Mouse (Mus musculus) ES-E14 (cell line): ENCODE measurements at regions not wholly inside any gene's neighbourhood (a gene's known extent, or its start where the extent isn't known, plus 50 kb on each side); places are given as distances from the start of the nearest gene placed in this dataset.

Source experiments
- DNase-seq: peaks from one replicate; pipeline ENCODE4 v3.0.0-alpha.2; 2013; ENCODE audit warnings: low read depth, low spot score
- H3K27ac ChIP-seq: 2 replicates; pipeline ENCODE4 v1.5.1; 2012; ENCODE audit warnings: low read depth, mild to moderate bottlenecking, low read length, moderate library complexity, mixed read lengths; ENCODE audit not compliant: poor library complexity, insufficient read depth, severe bottlenecking
- H3K36me3 ChIP-seq: 2 replicates; pipeline ENCODE4 v1.6.1; 2012; ENCODE audit warnings: mild to moderate bottlenecking, low read length, moderate library complexity, mixed read lengths; ENCODE audit not compliant: control insufficient read depth, poor library complexity, insufficient read depth, severe bottlenecking
- H3K4me1 ChIP-seq, 2 experiments: fragments of 150-350 bp in 1 of 2; sonication (generic) in 1 of 2; 2 replicates each; pipeline ENCODE4 v1.6.1; 2012; ENCODE audit warnings: low read length in 2 of 2, mild to moderate bottlenecking in 1 of 2, mixed read lengths in 1 of 2; ENCODE audit not compliant: control insufficient read depth in 2 of 2, insufficient read depth in 2 of 2, poor library complexity in 1 of 2
- H3K4me3 ChIP-seq, 2 experiments: fragments of 150-350 bp in 1 of 2; sonication (generic) in 1 of 2; 2 replicates each; pipeline ENCODE4 v1.5.1; 2012; ENCODE audit warnings: low read length in 2 of 2, low read depth in 1 of 2, mild to moderate bottlenecking in 1 of 2, mixed read lengths in 1 of 2; ENCODE audit not compliant: insufficient read depth in 1 of 2, poor library complexity in 1 of 2, severe bottlenecking in 1 of 2
- H3K9ac ChIP-seq: 2 replicates; pipeline ENCODE4 v1.6.1; 2012; ENCODE audit warnings: low read depth, mild to moderate bottlenecking, low read length, mixed read lengths; ENCODE audit not compliant: poor library complexity, insufficient read depth, severe bottlenecking
- H3K9me3 ChIP-seq: fragments of 150-350 bp; sonication (generic); 2 replicates; pipeline ENCODE4 v1.6.1; 2012; ENCODE audit warnings: low read depth, mild to moderate bottlenecking, low read length; ENCODE audit not compliant: control insufficient read depth, insufficient read depth
- CHD2 ChIP-seq: IDR thresholded peaks from 2 replicates; pipeline ENCODE4 v1.6.1; 2014; ENCODE audit warnings: mild to moderate bottlenecking, low read depth, low read length, inconsistent platforms
- HCFC1 ChIP-seq: IDR thresholded peaks from 2 replicates; pipeline ENCODE4 v1.6.1; 2012; ENCODE audit warnings: low read length, inconsistent platforms, borderline replicate concordance; ENCODE audit not compliant: insufficient read depth
- MAFK ChIP-seq: IDR thresholded peaks from 2 replicates; pipeline ENCODE4 v1.6.1; 2014; ENCODE audit warnings: mild to moderate bottlenecking, low read depth, low read length, inconsistent platforms; ENCODE audit not compliant: insufficient read depth
- ZC3H11A ChIP-seq: IDR thresholded peaks from 2 replicates; pipeline ENCODE4 v1.6.1; 2012; ENCODE audit warnings: low read depth, mild to moderate bottlenecking, inconsistent platforms, low read length, borderline replicate concordance
- ZNF384 ChIP-seq: IDR thresholded peaks from 2 replicates; pipeline ENCODE4 v1.6.1; 2012; ENCODE audit warnings: low read depth, low read length, inconsistent platforms
- in situ Hi-C, 2 experiments: fragments of 600-800 bp; cut with MboI; formaldehyde crosslinking; loops; one replicate each; pipeline ENCODE4 v1.15.1; 2025; ENCODE audit warnings: low sequenced_read_pairs in 2 of 2, inconsistent platforms in 1 of 2; ENCODE audit not compliant: unreplicated experiment in 2 of 2

DNA sequence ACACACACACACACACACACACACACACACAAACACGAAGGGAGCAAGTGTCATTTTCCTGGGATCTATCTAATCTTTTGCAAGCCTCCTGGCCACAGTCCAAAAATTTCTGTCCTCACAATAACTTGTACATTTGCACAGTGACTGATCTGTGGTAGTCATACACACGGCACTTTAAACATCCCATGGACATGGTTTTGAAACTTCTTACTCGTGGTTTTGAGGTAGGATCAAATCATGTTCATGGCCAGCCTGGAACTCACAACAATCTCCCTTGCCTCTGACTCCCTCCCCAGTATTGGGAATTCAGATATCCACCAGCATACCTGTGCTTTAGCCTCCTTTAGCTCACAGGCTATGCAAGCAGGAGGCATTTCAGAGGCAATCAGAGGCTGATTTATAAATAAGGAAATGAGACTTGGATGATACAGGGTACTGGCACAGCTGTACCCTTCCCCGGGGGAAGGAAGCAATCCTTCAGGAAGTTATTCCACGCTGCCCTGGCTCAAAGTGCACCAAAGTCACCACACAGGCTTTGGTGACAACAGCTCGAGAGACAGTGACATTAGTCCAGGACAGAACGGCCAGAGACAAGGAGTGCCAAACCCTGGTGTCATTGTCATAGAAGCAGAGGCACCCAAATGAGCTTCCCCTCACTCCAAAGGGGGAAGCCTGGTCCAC, 52.1 kb upstream of the Klf3 start:
- Histone ChIP-seq H3K4me3 (no peak overlapping the region), H3K9me3 (no peaks in the 10 kb centered on the region), H3K27ac (no peak overlapping the region), H3K9ac (no peak overlapping the region), H3K36me3 (no peaks in the 10 kb centered on the region), H3K4me1 (peaks cover 4 to 8% of the 10 kb centered on the region in 2 experiments; a peak in 2 of 4 replicates)
- in situ Hi-C loops: no loop called here
- TF ChIP-seq ZC3H11A (no peak), ZNF384 (no peak), MAFK (no peak), CHD2 (no peak), HCFC1 (no peak)
- no peak for DNase-seq

DNA sequence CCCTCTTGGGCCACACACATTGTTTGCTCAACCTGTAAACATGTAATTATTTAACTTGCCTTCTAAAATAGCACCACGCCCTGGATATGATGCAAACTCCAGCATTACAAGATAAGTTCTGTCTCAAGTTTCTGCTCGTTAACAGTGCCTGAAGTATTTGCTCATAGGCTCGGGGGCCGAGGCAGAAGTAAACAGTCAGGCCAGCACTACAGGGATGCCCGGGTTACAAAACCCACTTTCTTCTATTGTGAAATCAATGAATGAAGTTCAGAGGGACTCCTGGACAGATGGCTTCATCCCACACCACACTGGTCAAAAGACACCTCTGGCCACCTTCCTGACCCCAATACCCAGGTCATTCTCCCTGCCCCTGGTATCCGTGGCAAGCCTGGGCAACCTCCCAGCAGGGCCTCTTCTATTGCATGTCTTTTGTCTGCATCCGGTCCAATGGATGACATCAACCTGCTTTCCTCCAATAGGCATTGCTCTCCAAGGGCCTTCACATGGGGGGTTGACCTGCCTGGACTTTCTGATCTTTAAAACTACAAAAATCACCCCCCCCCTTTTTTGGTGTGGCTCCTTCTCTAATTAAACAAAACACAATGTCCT, 49.9 kb upstream of the Klf3 start:
- in situ Hi-C loops: no loop called here
- TF ChIP-seq CHD2: no peak
- no peak for TF ChIP-seq ZNF384
- no peak for TF ChIP-seq ZC3H11A
- Histone ChIP-seq H3K36me3 (no peaks in the 10 kb centered on the region), H3K27ac (no peak overlapping the region), H3K4me1 (peaks cover 2 to 5% of the 10 kb centered on the region in 2 experiments; a peak in 1 of 4 replicates), H3K9me3 (no peaks in the 10 kb centered on the region), H3K4me3 (no peak overlapping the region), H3K9ac (no peak overlapping the region)
- DNase-seq: no peak
